Mouse (Mus musculus) kidney, embryonic 16.5 days (tissue): Measurements from ENCODE around the gene 1700017B05Rik. TPM values are rescaled to one million over a fixed set of nuclear protein-coding genes. Genes with fewer than 3 reads are reported as not detected.

Experiments
- ATAC-seq: fragments of 200-750 bp; cut with Nextera tagmentation; 2 replicates; pipeline ENCODE4 v1.8.0; 2017; ENCODE audit warnings: moderate TSS enrichment; ENCODE audit not compliant: low FRiP score, low TSS enrichment
- H3K27ac ChIP-seq: fragments of 300-500 bp; sonication (generic); 2 replicates; pipeline ENCODE4 v1.5.1; 2014; ENCODE audit warnings: low read length
- H3K27me3 ChIP-seq: fragments of 300-500 bp; sonication (generic); 2 replicates; pipeline ENCODE4 v1.6.1; 2014; ENCODE audit warnings: low read length, control low read depth, mixed read lengths; ENCODE audit not compliant: insufficient read depth
- H3K36me3 ChIP-seq: fragments of 300-500 bp; sonication (generic); 2 replicates; pipeline ENCODE4 v1.6.1; 2014; ENCODE audit warnings: low read length, control low read depth, mixed read lengths; ENCODE audit not compliant: insufficient read depth
- H3K4me1 ChIP-seq: fragments of 300-500 bp; sonication (generic); 2 replicates; pipeline ENCODE4 v1.6.1; 2014; ENCODE audit warnings: low read length, control low read depth, mixed read lengths; ENCODE audit not compliant: insufficient read depth
- H3K4me2 ChIP-seq: fragments of 300-500 bp; sonication (generic); replicated peaks from 2 replicates; pipeline ENCODE4 v1.6.1; 2014; ENCODE audit warnings: low read depth, low read length
- H3K4me3 ChIP-seq: fragments of 300-500 bp; sonication (generic); 2 replicates; pipeline ENCODE4 v1.5.1; 2014; ENCODE audit warnings: mild to moderate bottlenecking, low read length
- H3K9ac ChIP-seq: fragments of 300-500 bp; sonication (generic); replicated peaks from 2 replicates; pipeline ENCODE4 v1.6.1; 2014; ENCODE audit warnings: low read length
- H3K9me3 ChIP-seq: fragments of 300-500 bp; sonication (generic); 2 replicates; pipeline ENCODE4 v1.6.1; 2016; ENCODE audit warnings: low read length, control low read depth
- WGBS: fragments of 180-500 bp; shearing (Covaris S2); extraction: QIAGEN DNeasy Blood & Tissue Kit; methylation state at CpG from one replicate; pipeline ENCODE4 v1.1.7; 2014; 5-methylcytosine and 5-hydroxymethylcytosine counted together
- polyA plus RNA-seq: library from polyadenylated mRNA; unstranded; fragments of >200 nt; fragmentation: Nextera tagmentation; extraction: Ambion mirVana; gene quantifications from 2 replicates; pipeline ENCODE4 v1.2.1, GENCODE M21; 2015

Gene 1700017B05Rik
- polyA plus RNA-seq, 1 experiment from 2014 or later, result 23.0 TPM

DNA sequence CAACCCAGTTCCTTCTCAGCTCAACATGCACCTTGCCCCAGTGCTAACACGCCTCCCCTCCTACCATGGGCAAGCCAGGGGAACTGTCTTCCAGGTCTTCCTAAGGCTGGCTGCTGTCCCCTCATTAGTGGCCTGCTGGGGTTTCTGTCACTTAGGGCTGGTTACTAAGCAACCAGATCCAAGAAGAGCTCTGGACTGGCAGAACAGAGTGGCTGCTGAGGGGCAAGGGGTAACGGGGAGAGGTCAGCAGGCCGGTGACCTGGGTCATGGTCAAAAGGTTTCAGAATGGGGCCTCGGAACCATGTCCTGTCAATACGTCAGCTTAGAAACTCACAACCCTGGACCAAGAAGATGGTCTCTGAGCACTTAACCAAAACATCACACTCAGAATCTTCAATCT, 5.0 kb upstream of the 1700017B05Rik start:
- no peak overlapping the region for H3K27ac ChIP-seq
- H3K9ac ChIP-seq, result no peak overlapping the region
- WGBS, result 51% methylated on average over 5 of the region's 5 CpGs
- H3K4me1 ChIP-seq, result peaks cover 28% of the 10 kb centered on the region
- no peaks in the 10 kb centered on the region for H3K9me3 ChIP-seq
- no peak for ATAC-seq
- H3K27me3 ChIP-seq, result no peaks in the 10 kb centered on the region
- no peaks in the 10 kb centered on the region for H3K36me3 ChIP-seq
- H3K4me2 ChIP-seq, result no peak overlapping the region
- H3K4me3 ChIP-seq, result no peak overlapping the region

DNA sequence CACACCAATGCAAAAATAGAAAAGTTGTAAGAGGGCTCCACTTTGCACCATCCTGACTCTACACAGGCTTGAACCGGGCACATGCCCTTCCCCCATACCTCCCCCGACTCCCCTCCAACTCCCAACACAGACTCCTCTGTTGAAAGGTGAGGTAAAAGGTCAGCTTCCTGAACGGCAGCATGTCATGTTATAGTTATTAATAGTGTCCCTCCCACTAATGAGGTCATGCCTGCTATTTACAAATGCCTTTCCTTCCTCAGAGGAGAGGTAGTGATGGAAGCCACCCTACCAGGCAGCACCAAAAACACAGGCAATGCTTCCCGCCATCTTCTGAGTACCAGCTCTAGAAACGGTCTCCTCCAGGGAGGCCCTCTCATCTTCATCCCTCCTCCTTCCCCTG, 2.7 kb upstream of the 1700017B05Rik start:
- Histone ChIP-seq H3K4me1 (peaks cover 25% of the 10 kb centered on the region), H3K27me3 (no peaks in the 10 kb centered on the region), H3K9me3 (no peaks in the 10 kb centered on the region), H3K4me3 (no peak overlapping the region), H3K9ac (no peak overlapping the region), H3K36me3 (no peaks in the 10 kb centered on the region), H3K4me2 (no peak overlapping the region), H3K27ac (no peak overlapping the region)
- no peak for ATAC-seq
- 10% methylated on average over 5 of the region's 5 CpGs for WGBS

DNA sequence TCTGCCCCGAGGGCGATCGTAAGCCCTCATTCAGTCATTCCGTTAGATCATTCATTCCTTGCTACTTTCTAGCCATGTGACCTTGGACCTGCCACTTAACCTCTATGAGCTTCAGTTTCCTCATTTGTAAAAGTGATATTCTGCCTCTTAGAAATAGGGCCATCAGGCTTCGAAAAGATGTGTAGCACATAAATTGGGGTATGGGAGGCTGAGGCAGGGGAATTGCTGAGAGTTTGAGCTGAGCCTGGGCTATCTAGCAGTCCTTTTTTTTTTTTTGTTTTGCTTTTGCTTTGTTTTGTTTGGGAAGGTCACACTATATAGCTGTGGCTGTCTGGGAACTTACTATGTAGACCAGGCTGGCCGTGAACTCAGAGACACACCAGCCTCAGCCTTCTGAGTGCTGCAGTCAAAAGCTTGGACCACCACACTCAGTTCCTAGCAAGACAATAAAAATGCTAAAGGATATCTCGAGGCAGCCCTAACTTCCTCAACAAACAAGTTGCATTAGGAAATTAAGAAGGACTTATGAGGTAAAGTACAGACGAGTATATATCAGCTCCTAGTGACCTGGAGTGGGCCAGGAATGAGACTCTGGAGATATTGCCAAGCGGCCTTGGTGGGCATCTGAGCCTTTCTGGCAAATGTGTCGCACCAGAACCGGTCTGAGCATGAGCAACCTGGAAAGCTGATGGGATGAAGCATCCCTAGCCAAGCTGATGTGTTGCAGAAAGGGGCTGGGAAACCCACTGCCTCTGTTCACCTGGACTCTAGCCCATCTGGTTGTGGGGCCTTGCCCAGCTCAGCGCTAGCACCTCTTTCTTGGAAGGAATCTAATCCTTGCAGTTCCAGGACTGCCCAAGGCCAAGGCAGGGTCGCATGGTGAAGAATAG, 628 bp upstream of the 1700017B05Rik start:
- peak overlapping the region; percentile 79 for H3K4me3 ChIP-seq
- no peak overlapping the region for H3K27ac ChIP-seq
- peak overlapping the region; percentile 93 for H3K4me2 ChIP-seq
- peaks cover 11% of the 10 kb centered on the region for H3K36me3 ChIP-seq
- H3K9ac ChIP-seq, result peak overlapping the region; percentile 88
- no peaks in the 10 kb centered on the region for H3K9me3 ChIP-seq
- ATAC-seq, result no peak
- WGBS, result 50% methylated on average over 13 of the region's 13 CpGs
- peaks cover 21% of the 10 kb centered on the region for H3K4me1 ChIP-seq
- no peaks in the 10 kb centered on the region for H3K27me3 ChIP-seq

DNA sequence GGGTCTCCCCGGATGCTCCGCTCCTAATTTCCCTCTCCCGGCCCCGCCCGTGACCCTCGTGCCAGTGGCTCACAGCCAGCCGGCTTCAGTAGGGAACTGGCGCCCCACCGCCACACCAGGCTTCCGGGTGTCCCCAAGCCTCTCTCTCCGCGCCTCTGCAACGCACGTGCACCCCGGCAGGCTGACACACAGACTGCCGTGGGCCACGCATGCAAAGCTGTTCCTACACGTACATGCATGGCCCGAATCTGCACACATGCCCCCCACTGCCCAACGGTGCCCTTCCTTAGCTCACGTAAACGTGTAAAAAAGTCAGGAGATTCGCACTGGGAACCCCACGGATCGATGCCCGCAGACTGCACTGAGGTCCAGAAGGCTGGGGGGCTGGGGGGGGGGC, 898 bp downstream of the 1700017B05Rik start:
- Histone ChIP-seq H3K27me3 (no peaks in the 10 kb centered on the region), H3K4me2 (peak overlapping the region; percentile 93), H3K27ac (0 out of 2 replicates have a peak overlapping the region, but pooled peaks have one; percentile 74), H3K36me3 (peaks cover 26% of the 10 kb centered on the region), H3K9me3 (no peaks in the 10 kb centered on the region), H3K4me1 (peaks cover 13% of the 10 kb centered on the region), H3K4me3 (peak overlapping the region; percentile 79), H3K9ac (peak overlapping the region; percentile 88)
- ATAC-seq, result peak; percentile 20
- WGBS, result 1% methylated on average over 26 of the region's 26 CpGs

DNA sequence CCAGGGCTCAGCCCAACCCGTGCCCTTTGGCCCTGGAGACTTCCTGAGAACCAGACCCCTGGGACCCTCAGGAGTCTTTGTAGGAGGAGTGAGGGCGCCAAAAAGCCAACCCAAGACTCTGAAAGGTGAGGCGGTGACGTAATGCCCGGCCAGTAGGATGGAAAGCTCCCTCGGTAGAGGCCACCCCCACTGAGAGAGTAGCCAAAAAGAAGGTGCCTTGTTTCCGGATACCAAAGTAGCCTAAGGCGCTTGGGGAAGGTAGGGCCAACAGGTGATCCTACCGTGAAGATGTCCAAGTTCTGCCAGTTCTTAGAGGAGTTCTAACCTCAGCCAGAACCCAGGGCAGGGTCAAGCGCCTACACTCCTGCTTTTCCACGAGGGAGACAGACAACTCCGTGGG, 1.5 kb downstream of the 1700017B05Rik start:
- Histone ChIP-seq H3K27me3 (no peaks in the 10 kb centered on the region), H3K4me3 (peak overlapping the region; percentile 79), H3K9me3 (no peaks in the 10 kb centered on the region), H3K4me2 (peak overlapping the region; percentile 93), H3K9ac (peak overlapping the region; percentile 88), H3K4me1 (peaks cover 13% of the 10 kb centered on the region), H3K27ac (no peak overlapping the region), H3K36me3 (peaks cover 32% of the 10 kb centered on the region)
- no peak for ATAC-seq
- 17% methylated on average over 12 of the region's 12 CpGs for WGBS

DNA sequence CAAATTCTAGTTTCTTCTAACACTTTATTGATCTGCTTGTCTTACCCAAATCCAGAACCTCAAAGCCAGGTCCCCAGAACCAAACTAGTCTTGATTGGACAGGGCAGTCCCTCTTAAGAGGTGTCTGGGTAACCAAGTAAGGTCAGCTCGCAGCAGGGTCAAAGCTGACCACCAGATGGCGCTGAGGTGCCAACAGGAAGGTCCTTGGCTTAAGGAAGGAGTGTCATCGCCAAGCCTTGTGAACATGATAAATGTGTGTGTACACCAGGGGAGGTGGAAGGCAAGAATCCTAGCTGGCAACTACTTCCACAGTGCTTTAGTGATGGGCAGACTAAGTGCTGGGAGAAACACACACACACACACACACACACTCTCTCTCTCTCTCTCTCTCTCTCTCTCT, 2.7 kb downstream of the 1700017B05Rik start:
- ATAC-seq, result peak; percentile 14; the same call in 1 of the 2 replicates
- H3K4me2 ChIP-seq, result 0 out of 2 replicates have a peak overlapping the region, but pooled peaks have one; percentile 93

DNA sequence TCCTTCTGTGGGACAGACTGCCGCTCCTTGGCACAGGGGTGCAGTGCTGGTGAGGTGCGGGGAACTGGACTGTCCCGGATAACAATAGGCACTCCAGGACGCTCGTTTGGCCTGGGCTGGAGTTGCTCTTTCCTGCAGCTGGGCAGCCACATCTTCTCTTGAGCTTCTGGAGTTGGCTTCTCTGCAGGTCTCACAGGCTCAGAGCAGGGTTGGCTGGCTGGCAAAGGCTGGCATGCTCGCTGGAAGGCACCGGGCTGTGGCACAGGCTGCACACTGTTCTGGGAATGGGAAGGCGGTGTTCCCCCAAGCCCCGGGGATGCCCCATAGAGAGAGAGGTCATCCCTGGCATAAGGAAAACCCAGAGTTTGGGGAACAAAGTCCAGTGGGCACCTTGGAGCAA, 4.8 kb downstream of the 1700017B05Rik start:
- H3K9me3 ChIP-seq, result no peaks in the 10 kb centered on the region
- no peak overlapping the region for H3K4me3 ChIP-seq
- no peak overlapping the region for H3K4me2 ChIP-seq
- peaks cover 56% of the 10 kb centered on the region for H3K36me3 ChIP-seq
- no peaks in the 10 kb centered on the region for H3K27me3 ChIP-seq
- no peak overlapping the region for H3K27ac ChIP-seq
- H3K9ac ChIP-seq, result no peak overlapping the region
- 90% methylated on average over 9 of the region's 9 CpGs for whole genome bisulfite sequencing
- no peak for ATAC-seq
- peaks cover 13% of the 10 kb centered on the region for H3K4me1 ChIP-seq

More for the DNA sequence above, 2.7 kb downstream of the 1700017B05Rik start:
- Histone ChIP-seq H3K9me3 (no peaks in the 10 kb centered on the region), H3K36me3 (peaks cover 37% of the 10 kb centered on the region), H3K27ac (no peak overlapping the region), H3K4me1 (peaks cover 13% of the 10 kb centered on the region), H3K27me3 (no peaks in the 10 kb centered on the region), H3K4me3 (no peak overlapping the region), H3K9ac (no peak overlapping the region)
- 4% methylated on average over 3 of the region's 3 CpGs for WGBS

DNA sequence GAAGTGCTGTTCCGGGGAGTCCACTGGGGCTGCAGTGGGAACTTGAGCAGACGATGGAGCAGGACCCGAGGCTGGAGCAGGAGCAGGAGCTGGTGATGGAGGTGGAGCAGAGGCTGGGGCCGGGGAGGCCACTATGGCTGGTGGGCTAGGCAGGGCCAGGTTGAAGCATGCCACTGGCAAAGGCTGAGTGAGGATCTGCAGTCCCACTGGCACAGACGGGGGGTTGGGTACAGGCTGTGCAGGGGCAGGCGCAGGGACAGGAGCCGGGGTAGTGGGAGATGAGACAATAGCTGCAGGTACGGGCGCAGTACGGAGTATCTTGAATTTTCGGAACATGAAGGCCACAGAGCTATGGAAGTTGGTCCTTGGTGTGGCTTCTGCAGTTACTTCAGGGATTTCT, 5.6 kb downstream of the 1700017B05Rik start:
- Histone ChIP-seq H3K9me3 (no peaks in the 10 kb centered on the region), H3K4me1 (peaks cover 13% of the 10 kb centered on the region), H3K4me3 (no peak overlapping the region), H3K27me3 (no peaks in the 10 kb centered on the region), H3K36me3 (peaks cover 60% of the 10 kb centered on the region), H3K4me2 (no peak overlapping the region), H3K9ac (no peak overlapping the region), H3K27ac (no peak overlapping the region)
- 95% methylated on average over 11 of the region's 11 CpGs for WGBS
- no peak for ATAC-seq

DNA sequence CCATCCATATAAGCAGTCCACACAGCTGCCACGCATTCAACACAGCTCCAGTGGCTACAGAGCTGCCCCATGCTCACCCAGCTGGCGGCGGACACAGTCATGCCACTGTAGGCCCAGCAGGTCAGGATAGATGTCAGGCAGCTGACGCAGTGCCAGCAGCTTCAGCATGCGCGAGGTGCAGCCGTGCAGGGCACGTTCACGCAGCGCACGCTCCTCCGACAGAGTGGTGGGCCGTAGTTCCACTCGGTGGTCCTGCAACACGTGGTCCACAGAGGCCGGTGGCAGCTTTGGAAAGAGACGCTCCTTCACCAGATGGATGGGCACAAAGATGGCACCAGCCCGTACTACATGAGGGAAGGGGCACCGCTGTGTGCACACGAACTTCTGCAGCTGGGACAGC, 6.1 kb downstream of the 1700017B05Rik start:
- Histone ChIP-seq H3K4me1 (peaks cover 13% of the 10 kb centered on the region), H3K9me3 (no peaks in the 10 kb centered on the region), H3K4me3 (no peak overlapping the region), H3K27me3 (no peaks in the 10 kb centered on the region), H3K36me3 (peaks cover 60% of the 10 kb centered on the region), H3K9ac (no peak overlapping the region), H3K4me2 (no peak overlapping the region), H3K27ac (no peak overlapping the region)
- no peak for ATAC-seq
- 93% methylated on average over 20 of the region's 20 CpGs for WGBS

DNA sequence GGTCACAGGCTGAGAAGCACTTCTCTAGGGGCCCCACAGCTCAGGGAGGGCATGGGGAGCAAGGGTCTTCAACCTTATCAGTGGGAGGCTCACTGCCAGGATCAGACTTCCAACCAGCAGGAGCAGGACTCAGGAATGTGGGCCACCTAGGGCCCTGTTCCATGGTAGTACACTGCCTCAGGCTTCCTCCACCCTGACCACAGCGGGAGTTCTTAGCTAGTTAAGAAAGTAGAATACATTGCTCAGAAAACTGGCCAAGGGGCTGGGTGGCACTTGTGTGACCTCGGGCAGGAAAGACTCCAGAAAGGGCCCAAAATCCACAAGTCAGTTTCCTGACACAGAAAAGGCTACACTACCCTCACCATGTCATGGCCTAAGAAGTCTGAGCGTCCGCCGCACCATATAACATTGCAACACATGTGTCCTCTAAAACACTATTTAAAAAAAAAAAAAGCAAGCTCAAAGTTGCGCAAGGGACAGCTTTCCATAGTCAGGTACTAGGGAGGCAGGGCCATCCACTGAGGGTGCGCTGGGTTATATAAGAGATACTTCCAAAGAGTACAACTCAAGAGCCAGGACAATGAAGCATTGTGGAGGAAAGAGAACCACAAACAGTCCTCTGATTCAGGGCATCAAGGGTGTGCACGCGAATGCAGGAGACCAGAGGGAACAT, 7.5 kb downstream of the 1700017B05Rik start:
- Histone ChIP-seq H3K4me2 (no peak overlapping the region), H3K27me3 (no peaks in the 10 kb centered on the region), H3K9me3 (no peaks in the 10 kb centered on the region), H3K4me3 (no peak overlapping the region), H3K36me3 (peaks cover 66% of the 10 kb centered on the region), H3K27ac (no peak overlapping the region), H3K9ac (no peak overlapping the region), H3K4me1 (peaks cover 1% of the 10 kb centered on the region; the same call in 1 of the 2 replicates)
- ATAC-seq, result no peak
- 86% methylated on average over 9 of the region's 9 CpGs for WGBS
